Mouse (Mus musculus): ENCODE measurements around the gene Ppp6r3. TPM values are rescaled to one million over a fixed set of nuclear protein-coding genes. Genes with fewer than 3 reads are reported as not detected.

Ppp6r3 gene
- polyA plus RNA-seq (2017; shearing (Covaris generic)) = 101 TPM

DNA sequence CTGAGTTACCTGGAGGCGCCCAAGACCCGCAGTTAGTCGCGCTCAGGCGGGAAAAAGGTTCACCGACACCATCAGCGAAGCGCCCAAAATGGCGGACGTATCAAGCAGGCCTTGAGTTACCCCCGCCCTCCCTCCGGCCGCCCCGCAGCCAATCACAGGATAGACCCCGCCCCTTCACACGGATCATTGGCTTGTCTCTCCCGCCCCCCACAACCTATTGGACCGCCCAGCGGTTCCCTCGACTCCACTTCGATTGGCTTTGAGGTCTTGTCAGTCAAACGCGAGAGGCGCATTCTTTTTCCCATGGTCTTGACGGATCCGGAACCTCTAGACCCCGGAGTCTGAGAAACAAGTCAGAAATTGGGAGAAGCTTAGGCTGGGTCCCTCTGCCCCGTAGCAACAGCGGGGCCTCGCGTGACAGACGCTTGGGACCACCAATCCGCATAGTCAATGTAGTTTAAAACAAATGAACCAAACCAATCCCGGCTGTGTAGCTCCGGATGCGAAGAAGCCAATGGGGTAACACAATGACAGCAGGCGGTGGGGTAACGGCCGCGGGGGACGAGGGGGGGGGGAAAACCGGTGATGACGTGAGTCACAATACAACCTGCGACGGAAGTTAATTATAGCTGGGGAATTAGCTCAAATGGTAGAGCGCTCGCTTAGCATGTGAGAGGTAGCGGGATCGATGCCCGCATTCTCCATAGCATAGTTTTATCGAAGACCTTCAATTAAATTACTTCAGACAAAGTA, at the start of gene Ppp6r3:
Gene Ppp6r3 (minus strand): TSS at position 118 of the 753 bp plus-strand sequence.

DNA sequence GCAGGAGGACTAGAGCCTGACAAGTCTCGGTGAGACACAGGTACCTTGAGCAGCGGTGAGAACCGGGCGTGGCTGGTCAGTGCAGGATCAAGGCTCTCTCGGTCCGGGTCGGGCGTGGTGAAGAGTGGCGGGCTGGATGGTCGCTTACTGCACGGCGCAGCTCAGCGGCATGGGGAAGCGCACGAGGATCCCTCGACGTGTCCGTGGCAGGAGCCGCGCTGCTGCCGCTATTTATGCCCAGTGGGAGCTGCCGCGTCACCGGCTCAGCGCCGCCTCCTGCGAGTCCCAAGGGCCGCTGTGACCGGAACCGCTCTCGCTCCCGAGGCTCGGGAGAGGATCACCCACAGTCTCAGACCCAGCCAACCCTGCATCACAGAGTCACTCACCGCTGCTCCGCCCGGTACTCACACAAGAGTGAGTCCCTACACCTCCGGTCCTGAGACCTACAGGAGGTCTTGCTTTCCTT, 161.2 kb downstream of the Ppp6r3 start, which contains the start of gene Gal:
Gene Gal (minus strand): TSS at position 277 of the 466 bp plus-strand sequence.

Other genes starting within 250 kb of the Ppp6r3 start
- not detected for gene Tesmin, start 186.9 kb downstream of the Ppp6r3 start, polyA plus RNA-seq (2017; shearing (Covaris generic))
- gene Gal, start 161.2 kb downstream of the Ppp6r3 start, polyA plus RNA-seq (2017; shearing (Covaris generic)) = 6.6 TPM
- not detected for gene Lrp5, start 110.8 kb upstream of the Ppp6r3 start, polyA plus RNA-seq (2017; shearing (Covaris generic))
- 8.9 TPM for gene 1810055G02Rik, start 132.5 kb upstream of the Ppp6r3 start, polyA plus RNA-seq (2017; shearing (Covaris generic))
- 48.1 TPM for gene Kmt5b, start 191.7 kb upstream of the Ppp6r3 start, polyA plus RNA-seq (2017; shearing (Covaris generic))

All from inflammation-experienced regulatory T-cells, adult 16 weeks (primary cell).